Mouse (Mus musculus) heart, postnatal 0 days (tissue): ENCODE measurements at regions not wholly inside any gene's neighbourhood (a gene's known extent, or its start where the extent isn't known, plus 50 kb on each side); places are given as distances from the start of the nearest gene placed in this dataset.

Experiments
- CTCF ChIP-seq: IDR thresholded peaks from 2 replicates; pipeline ENCODE4 v1.5.1; 2016; ENCODE audit warnings: antibody characterized with exemption, control low read depth, low read depth
- EP300 ChIP-seq: IDR thresholded peaks from 2 replicates; pipeline ENCODE4 v1.6.1; 2016; ENCODE audit warnings: antibody characterized with exemption, low read depth

DNA sequence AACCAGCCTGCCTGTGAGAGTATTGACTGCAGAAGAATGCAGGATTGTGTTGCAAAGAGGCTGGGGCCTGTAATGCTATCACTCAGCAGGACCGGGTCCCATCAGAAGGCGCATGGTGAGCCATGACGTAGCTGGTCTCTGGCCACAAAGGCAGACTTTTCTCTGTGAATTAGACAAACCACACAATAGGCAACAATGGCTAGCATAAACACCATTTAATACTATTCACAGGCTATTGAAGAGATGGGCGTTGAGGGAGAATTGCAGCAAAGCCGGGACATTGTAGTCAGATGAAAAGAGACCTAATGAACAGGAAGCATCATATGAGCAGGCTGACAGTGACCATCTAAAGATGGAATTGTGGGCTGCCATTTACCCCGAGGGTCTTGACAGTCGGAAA lies 149.4 kb downstream of the Gm9376 start:
- TF ChIP-seq CTCF (no peak), EP300 (no peak)
